In the genomic region with DNA sequence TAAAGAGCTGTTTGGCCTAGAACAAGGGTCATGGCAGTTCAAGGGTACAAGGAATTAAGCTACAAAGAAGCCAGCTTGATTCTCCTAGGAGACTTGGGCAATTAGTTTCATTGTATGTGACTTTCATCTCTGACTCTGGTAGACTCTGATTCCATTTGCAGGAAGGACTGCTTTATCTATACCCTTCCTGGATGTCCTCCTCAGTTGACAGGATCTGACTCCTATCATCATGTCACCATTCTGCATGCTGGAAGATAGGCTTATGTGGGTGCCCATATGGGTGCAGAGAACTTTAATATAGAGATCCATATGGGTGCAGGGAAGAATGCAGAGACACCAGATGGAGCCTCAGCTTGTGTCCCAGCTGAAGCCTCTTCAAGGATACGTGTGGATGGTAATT, we compare ENCODE assay signal across 28 mouse cellular contexts. TPM values are rescaled to one million over a fixed set of nuclear protein-coding genes. Genes with fewer than 3 reads are reported as not detected.
DNase-seq lines count a peak whose midpoint lies in the region; ATAC-seq and TF ChIP-seq lines count a peak whose summit lies in the region.
"Had no signal": no experiment of that assay in that cellular context is flagged by ENCODE, and none has a peak within 500 bp of the region (broad histone marks: within the 10 kb centered on the region; RNA-seq: fewer than 3 reads in every experiment).

No protein-coding gene starts in this region.

- 90% methylated on average over 1 of the region's 1 CpGs for WGBS in forebrain, embryonic 10.5 days
- 78% methylated on average over 1 of the region's 1 CpGs for WGBS in forebrain, embryonic 11.5 days
- 83% methylated on average over 1 of the region's 1 CpGs for WGBS in midbrain, embryonic 16.5 days
- 92% methylated on average over 1 of the region's 1 CpGs for WGBS in midbrain, postnatal 0 days
- WGBS in liver, embryonic 12.5 days (ENCODE audit: insufficient replicate concordance) = 38% methylated on average over 1 of the region's 1 CpGs
- 59% methylated on average over 1 of the region's 1 CpGs for WGBS in liver, postnatal 0 days (ENCODE audit: insufficient replicate concordance)

- H3K36me3 ChIP-seq in forebrain, embryonic 10.5 days (replicated peaks) = peaks cover 6% of the 10 kb centered on the region
- H3K36me3 ChIP-seq in forebrain, embryonic 11.5 days (ENCODE audit: control insufficient read depth, insufficient read depth, low read length) = no peaks in the 10 kb centered on the region
- no peaks in the 10 kb centered on the region for H3K36me3 ChIP-seq in midbrain, embryonic 16.5 days (ENCODE audit: control insufficient read depth, insufficient read depth, low read length)
- no peaks in the 10 kb centered on the region for H3K36me3 ChIP-seq in midbrain, postnatal 0 days (ENCODE audit: insufficient read depth, low read length)
- H3K36me3 ChIP-seq in liver, embryonic 12.5 days = peaks cover 3% of the 10 kb centered on the region
- no peaks in the 10 kb centered on the region for H3K36me3 ChIP-seq in liver, postnatal 0 days (replicated peaks; ENCODE audit: insufficient read depth, low read length)
- H3K36me3 ChIP-seq: hindbrain, embryonic 13.5 days had no signal

- no peak for ATAC-seq in forebrain, embryonic 11.5 days (replicated peaks; ENCODE audit: low FRiP score)
- ATAC-seq in midbrain, embryonic 16.5 days = no peak
- ATAC-seq in midbrain, postnatal 0 days (ENCODE audit: low FRiP score) = no peak
- peak; percentile 26; the same call in 1 of the 2 replicates for ATAC-seq in liver, embryonic 12.5 days
- no peak for ATAC-seq in liver, postnatal 0 days
- ATAC-seq: forebrain, embryonic 13.5 days; intestine, embryonic 16.5 days had no signal

- peak; percentile 25; the same call in 1 of the 2 replicates for TF ChIP-seq EP300 in liver, postnatal 0 days (IDR thresholded peaks at IDR 0.05; ENCODE audit: low read depth)

- DNase-seq in forebrain, embryonic 10.5 days (ENCODE audit: extremely low spot score, low spot score) = no peak
- DNase-seq in forebrain, embryonic 11.5 days (ENCODE audit: low spot score) = no peak
- DNase-seq in midbrain, postnatal 0 days (ENCODE audit: low spot score) = no peak
- no peak for DNase-seq in liver, postnatal 0 days
- no peak for DNase-seq in c-Kit-positive CD71-positive TER-119-positive erythroid progenitor cells, embryonic 14.5 days (ENCODE audit: low spot score)
- DNase-seq in cerebellum, adult 11 months = no peak
- DNase-seq: adrenal gland, postnatal 14 days; cerebellum, adult 8-10 months; cerebellum, postnatal 25 days; gastrocnemius, postnatal 14 days; heart, postnatal 36 days; kidney, adult 8-10 months; kidney, postnatal 4 days; layer of hippocampus, postnatal 36 days; lung, adult 18-20 months; lung, postnatal 10 days; right cerebral cortex, postnatal 25 days; spleen, adult 18-20 months; thymus, postnatal 14 days had no signal

- peaks cover 15% of the 10 kb centered on the region for H3K4me1 ChIP-seq in forebrain, embryonic 10.5 days
- peaks cover 1% of the 10 kb centered on the region; the same call in 1 of the 2 replicates for H3K4me1 ChIP-seq in forebrain, embryonic 11.5 days (replicated peaks; ENCODE audit: control insufficient read depth, insufficient read depth, low read length)
- peaks cover 5% of the 10 kb centered on the region for H3K4me1 ChIP-seq in midbrain, embryonic 16.5 days (ENCODE audit: control insufficient read depth, insufficient read depth, low read length)
- no peaks in the 10 kb centered on the region for H3K4me1 ChIP-seq in midbrain, postnatal 0 days (ENCODE audit: insufficient read depth, low read length)
- H3K4me1 ChIP-seq in liver, embryonic 12.5 days = peaks cover 40% of the 10 kb centered on the region
- H3K4me1 ChIP-seq in liver, postnatal 0 days (ENCODE audit: insufficient read depth) = peaks cover 9% of the 10 kb centered on the region

- no peak overlapping the region for H3K4me3 ChIP-seq in forebrain, embryonic 10.5 days
- no peak overlapping the region for H3K4me3 ChIP-seq in forebrain, embryonic 11.5 days (ENCODE audit: low read depth, low read length)
- H3K4me3 ChIP-seq in midbrain, embryonic 16.5 days (ENCODE audit: low read depth, low read length) = no peak overlapping the region
- no peak overlapping the region for H3K4me3 ChIP-seq in midbrain, postnatal 0 days (ENCODE audit: low read depth, low read length)
- no peak overlapping the region for H3K4me3 ChIP-seq in liver, embryonic 12.5 days
- H3K4me3 ChIP-seq in liver, postnatal 0 days (ENCODE audit: low read depth, low read length) = no peak overlapping the region
- H3K4me3 ChIP-seq: forebrain, embryonic 13.5 days; hindbrain, embryonic 13.5 days; limb, embryonic 12.5 days had no signal

- H3K9ac ChIP-seq in forebrain, embryonic 11.5 days (ENCODE audit: low read length) = no peak overlapping the region
- H3K9ac ChIP-seq in midbrain, embryonic 16.5 days (ENCODE audit: low read depth, low read length) = no peak overlapping the region
- H3K9ac ChIP-seq in midbrain, postnatal 0 days (replicated peaks; ENCODE audit: low read length, poor library complexity, severe bottlenecking) = no peak overlapping the region
- H3K9ac ChIP-seq in liver, embryonic 12.5 days = 0 out of 2 replicates have a peak overlapping the region, but pooled peaks have one; percentile 48
- H3K9ac ChIP-seq in liver, postnatal 0 days (replicated peaks) = no peak overlapping the region; the same call in 1 of the 2 replicates
- H3K9ac ChIP-seq: forebrain, embryonic 13.5 days; hindbrain, embryonic 13.5 days; limb, embryonic 12.5 days had no signal

- H3K27ac ChIP-seq in forebrain, embryonic 10.5 days = peak overlapping the region; percentile 97; the same call in 1 of the 2 replicates
- H3K27ac ChIP-seq in forebrain, embryonic 11.5 days (ENCODE audit: low read depth, low read length) = no peak overlapping the region
- 0 out of 2 replicates have a peak overlapping the region, but pooled peaks have one; percentile 63 for H3K27ac ChIP-seq in midbrain, embryonic 16.5 days (ENCODE audit: low read length)
- H3K27ac ChIP-seq in midbrain, postnatal 0 days (ENCODE audit: low read depth, low read length) = no peak overlapping the region
- H3K27ac ChIP-seq in liver, embryonic 12.5 days = peak overlapping the region; percentile 99
- peak overlapping the region; percentile 99 for H3K27ac ChIP-seq in liver, postnatal 0 days (ENCODE audit: low read depth)
- H3K27ac ChIP-seq: kidney, postnatal 0 days had no signal

- H3K9me3 ChIP-seq in forebrain, embryonic 10.5 days = no peaks in the 10 kb centered on the region; the same call in 1 of the 2 replicates
- no peaks in the 10 kb centered on the region for H3K9me3 ChIP-seq in forebrain, embryonic 11.5 days (ENCODE audit: control insufficient read depth, low read length)
- no peaks in the 10 kb centered on the region for H3K9me3 ChIP-seq in midbrain, embryonic 16.5 days (replicated peaks; ENCODE audit: control insufficient read depth, low read length, poor library complexity, severe bottlenecking)
- H3K9me3 ChIP-seq in midbrain, postnatal 0 days (ENCODE audit: low read length) = no peaks in the 10 kb centered on the region
- H3K9me3 ChIP-seq in liver, embryonic 12.5 days (replicated peaks) = no peaks in the 10 kb centered on the region
- H3K9me3 ChIP-seq in liver, postnatal 0 days (ENCODE audit: low read length) = no peaks in the 10 kb centered on the region
- H3K9me3 ChIP-seq: forebrain, embryonic 13.5 days; G1E; hindbrain, embryonic 13.5 days; limb, embryonic 12.5 days had no signal

- TF ChIP-seq CTCF in midbrain, postnatal 0 days (IDR thresholded peaks at IDR 0.05) = no peak
- no peak for TF ChIP-seq CTCF in liver, postnatal 0 days (IDR thresholded peaks at IDR 0.05; ENCODE audit: low read depth)

- H3K27me3 ChIP-seq in forebrain, embryonic 10.5 days (ENCODE audit: poor library complexity, severe bottlenecking) = peaks cover 4% of the 10 kb centered on the region; the same call in 1 of the 2 replicates
- H3K27me3 ChIP-seq in forebrain, embryonic 11.5 days (ENCODE audit: control insufficient read depth, insufficient read depth, low read length) = no peaks in the 10 kb centered on the region
- no peaks in the 10 kb centered on the region for H3K27me3 ChIP-seq in midbrain, embryonic 16.5 days (ENCODE audit: control insufficient read depth, insufficient read depth, low read depth, low read length)
- H3K27me3 ChIP-seq in midbrain, postnatal 0 days (ENCODE audit: insufficient read depth, low read length) = no peaks in the 10 kb centered on the region
- H3K27me3 ChIP-seq in liver, embryonic 12.5 days (replicated peaks) = peaks cover 9% of the 10 kb centered on the region; the same call in 1 of the 2 replicates
- H3K27me3 ChIP-seq in liver, postnatal 0 days (ENCODE audit: insufficient read depth, low read length) = no peaks in the 10 kb centered on the region
- H3K27me3 ChIP-seq: forebrain, embryonic 13.5 days; hindbrain, embryonic 13.5 days had no signal

- H3K4me2 ChIP-seq in forebrain, embryonic 11.5 days (ENCODE audit: low read depth, low read length, severe bottlenecking) = no peak overlapping the region
- no peak overlapping the region for H3K4me2 ChIP-seq in midbrain, embryonic 16.5 days (ENCODE audit: low read length)
- H3K4me2 ChIP-seq in midbrain, postnatal 0 days (ENCODE audit: low read depth, low read length, poor library complexity, severe bottlenecking) = no peak overlapping the region
- H3K4me2 ChIP-seq in liver, embryonic 12.5 days = peak overlapping the region; percentile 53
- H3K4me2 ChIP-seq in liver, postnatal 0 days (ENCODE audit: low read depth, low read length) = no peak overlapping the region
- H3K4me2 ChIP-seq: forebrain, embryonic 13.5 days; heart, embryonic 11.5 days; hindbrain, embryonic 13.5 days; limb, embryonic 12.5 days had no signal

RNA-seq across cellular contexts. Expression of gene Hcfc1, which starts 3.0 kb away (rescaled TPM):
- 83.4 and 89.9 TPM in 2 replicates for polyA plus RNA-seq in forebrain, embryonic 10.5 days (2016; fragmentation: Nextera tagmentation; extraction: Ambion mirVana)
- 90.6 and 92.2 TPM in 2 replicates for polyA plus RNA-seq in forebrain, embryonic 11.5 days (2014; fragmentation: Nextera tagmentation; extraction: Ambion mirVana)
- polyA plus RNA-seq in midbrain, embryonic 16.5 days (2015; fragmentation: Nextera tagmentation; extraction: Ambion mirVana) = 39.1 and 51.4 TPM in 2 replicates
- total RNA-seq in midbrain, postnatal 0 days (2014; rRNA removed) = 101 and 111 TPM in 2 replicates
- 30.3 and 33.2 TPM in 2 replicates for polyA plus RNA-seq in midbrain, postnatal 0 days (2015; fragmentation: Nextera tagmentation; extraction: Ambion mirVana)
- polyA plus RNA-seq in liver, embryonic 12.5 days (2016; fragmentation: Nextera tagmentation; extraction: Ambion mirVana) = 51.8 and 59.7 TPM in 2 replicates
- polyA plus RNA-seq in liver, postnatal 0 days (2015; fragmentation: Nextera tagmentation; extraction: Ambion mirVana) = 14.6 and 16.4 TPM in 2 replicates

RNA-seq across cellular contexts. Expression of gene Renbp, which starts 38.5 kb away (rescaled TPM):
- 17.3 and 18.7 TPM in 2 replicates for polyA plus RNA-seq in forebrain, embryonic 10.5 days (2016; fragmentation: Nextera tagmentation; extraction: Ambion mirVana)
- 12.3 and 14.4 TPM in 2 replicates for polyA plus RNA-seq in forebrain, embryonic 11.5 days (2014; fragmentation: Nextera tagmentation; extraction: Ambion mirVana)
- 8.9 and 9.1 TPM in 2 replicates for polyA plus RNA-seq in midbrain, embryonic 16.5 days (2015; fragmentation: Nextera tagmentation; extraction: Ambion mirVana)
- total RNA-seq in midbrain, postnatal 0 days (2014; rRNA removed) = 3.3 and 8.8 TPM in 2 replicates
- 10.3 and 12.5 TPM in 2 replicates for polyA plus RNA-seq in midbrain, postnatal 0 days (2015; fragmentation: Nextera tagmentation; extraction: Ambion mirVana)
- 21.2 and 22.9 TPM in 2 replicates for polyA plus RNA-seq in liver, embryonic 12.5 days (2016; fragmentation: Nextera tagmentation; extraction: Ambion mirVana)
- polyA plus RNA-seq in liver, postnatal 0 days (2015; fragmentation: Nextera tagmentation; extraction: Ambion mirVana) = 22.3 and 22.6 TPM in 2 replicates

RNA-seq across cellular contexts. Expression of gene Naa10, which starts 47.4 kb away (rescaled TPM):
- 171 and 175 TPM in 2 replicates for polyA plus RNA-seq in forebrain, embryonic 10.5 days (2016; fragmentation: Nextera tagmentation; extraction: Ambion mirVana)
- 134 and 137 TPM in 2 replicates for polyA plus RNA-seq in forebrain, embryonic 11.5 days (2014; fragmentation: Nextera tagmentation; extraction: Ambion mirVana)
- 84.6 and 85.4 TPM in 2 replicates for polyA plus RNA-seq in midbrain, embryonic 16.5 days (2015; fragmentation: Nextera tagmentation; extraction: Ambion mirVana)
- 47.7 and 83.0 TPM in 2 replicates for total RNA-seq in midbrain, postnatal 0 days (2014; rRNA removed)
- 77.5 and 81.8 TPM in 2 replicates for polyA plus RNA-seq in midbrain, postnatal 0 days (2015; fragmentation: Nextera tagmentation; extraction: Ambion mirVana)
- 140 and 148 TPM in 2 replicates for polyA plus RNA-seq in liver, embryonic 12.5 days (2016; fragmentation: Nextera tagmentation; extraction: Ambion mirVana)
- polyA plus RNA-seq in liver, postnatal 0 days (2015; fragmentation: Nextera tagmentation; extraction: Ambion mirVana) = 48.9 and 51.8 TPM in 2 replicates

RNA-seq across cellular contexts. Expression of gene Arhgap4, which starts 47.5 kb away (rescaled TPM):
- 2.0 and 3.2 TPM in 2 replicates for polyA plus RNA-seq in forebrain, embryonic 10.5 days (2016; fragmentation: Nextera tagmentation; extraction: Ambion mirVana)
- polyA plus RNA-seq in forebrain, embryonic 11.5 days (2014; fragmentation: Nextera tagmentation; extraction: Ambion mirVana) = 1.7 and 2.0 TPM in 2 replicates
- 3.0 and 3.3 TPM in 2 replicates for polyA plus RNA-seq in midbrain, embryonic 16.5 days (2015; fragmentation: Nextera tagmentation; extraction: Ambion mirVana)
- total RNA-seq in midbrain, postnatal 0 days (2014; rRNA removed) = 4.8 and 5.6 TPM in 2 replicates
- 1.3 and 1.4 TPM in 2 replicates for polyA plus RNA-seq in midbrain, postnatal 0 days (2015; fragmentation: Nextera tagmentation; extraction: Ambion mirVana)
- polyA plus RNA-seq in liver, embryonic 12.5 days (2016; fragmentation: Nextera tagmentation; extraction: Ambion mirVana) = 7.1 and 8.6 TPM in 2 replicates
- polyA plus RNA-seq in liver, postnatal 0 days (2015; fragmentation: Nextera tagmentation; extraction: Ambion mirVana) = 5.1 and 5.2 TPM in 2 replicates

RNA-seq across cellular contexts. Expression of gene Irak1, which starts 54.6 kb away (rescaled TPM):
- 56.6 and 63.3 TPM in 2 replicates for polyA plus RNA-seq in forebrain, embryonic 10.5 days (2016; fragmentation: Nextera tagmentation; extraction: Ambion mirVana)
- polyA plus RNA-seq in forebrain, embryonic 11.5 days (2014; fragmentation: Nextera tagmentation; extraction: Ambion mirVana) = 49.1 and 56.7 TPM in 2 replicates
- 38.8 and 39.3 TPM in 2 replicates for polyA plus RNA-seq in midbrain, embryonic 16.5 days (2015; fragmentation: Nextera tagmentation; extraction: Ambion mirVana)
- 57.2 and 59.1 TPM in 2 replicates for total RNA-seq in midbrain, postnatal 0 days (2014; rRNA removed)
- 33.5 and 35.6 TPM in 2 replicates for polyA plus RNA-seq in midbrain, postnatal 0 days (2015; fragmentation: Nextera tagmentation; extraction: Ambion mirVana)
- 44.6 and 45.8 TPM in 2 replicates for polyA plus RNA-seq in liver, embryonic 12.5 days (2016; fragmentation: Nextera tagmentation; extraction: Ambion mirVana)
- 17.9 and 18.7 TPM in 2 replicates for polyA plus RNA-seq in liver, postnatal 0 days (2015; fragmentation: Nextera tagmentation; extraction: Ambion mirVana)

Comparison
In these comparisons a context has a peak if more than half of its experiments do, and no peak if none do; other contexts are left out.
1. H3K27ac ChIP-seq: peak in forebrain, embryonic 10.5 days (single experiment), midbrain, embryonic 16.5 days (single experiment), liver, embryonic 12.5 days (single experiment) and liver, postnatal 0 days (single experiment); none in forebrain, embryonic 11.5 days (single experiment) and midbrain, postnatal 0 days (single experiment).